Mouse (Mus musculus): ENCODE measurements around the gene Gm21970. TPM values are rescaled to one million over a fixed set of nuclear protein-coding genes. Genes with fewer than 3 reads are reported as not detected.
A peak's percentile ranks its signal among the peaks of the same experiment; 100 is the strongest.

Gm21970 gene
- polyA plus RNA-seq, 1 experiment: not detected

GRCm38 (mm10) chr16:91372577-91373472, 18.7 kb upstream of the Gm21970 start, which contains the start of gene Ifnar2:
Gene Ifnar2, plus strand, starts transcription at chr16:91372783.
- peak within 1 kb of the TSS; percentile 87 for H3ac ChIP-seq (ENCODE audit: control insufficient read depth, insufficient read length)
- H3K4me3 ChIP-seq: peak within 1 kb of the TSS; percentile 89
- H3K27me3 ChIP-seq (ENCODE audit: control insufficient read depth, insufficient read depth, insufficient read length): no peaks in the 10 kb centered on the region
- H3K4me2 ChIP-seq (ENCODE audit: low read depth): peak within 1 kb of the TSS; percentile 78
- H3K36me3 ChIP-seq (ENCODE audit: control insufficient read depth, insufficient read depth): no peaks in the 10 kb centered on the region
- TF ChIP-seq TCF3 (IDR thresholded peaks at IDR 0.05; ENCODE audit: insufficient read length, low read depth) (no peak), MYOD1 (IDR thresholded peaks at IDR 0.05; ENCODE audit: control insufficient read depth in 1 of 3, insufficient read length in 2 of 3, low read depth in 2 of 3) (peak in 2 of 3 experiments; percentile 5 to 38), POLR2A (IDR thresholded peaks at IDR 0.05; ENCODE audit: insufficient read length, low read depth) (peak; percentile 74), MYOG (IDR thresholded peaks at IDR 0.05; ENCODE audit: control insufficient read depth in 1 of 3, insufficient read depth in 1 of 3, insufficient read length in 2 of 3, low read depth in 2 of 3) (peak in 2 of 3 experiments; percentile 47 to 59), REST (IDR thresholded peaks at IDR 0.05; ENCODE audit: insufficient read depth, insufficient read length) (no peak)
- H3K79me2 ChIP-seq (ENCODE audit: control insufficient read depth, insufficient read depth): peaks cover 23% of the 10 kb centered on the region

DNA sequence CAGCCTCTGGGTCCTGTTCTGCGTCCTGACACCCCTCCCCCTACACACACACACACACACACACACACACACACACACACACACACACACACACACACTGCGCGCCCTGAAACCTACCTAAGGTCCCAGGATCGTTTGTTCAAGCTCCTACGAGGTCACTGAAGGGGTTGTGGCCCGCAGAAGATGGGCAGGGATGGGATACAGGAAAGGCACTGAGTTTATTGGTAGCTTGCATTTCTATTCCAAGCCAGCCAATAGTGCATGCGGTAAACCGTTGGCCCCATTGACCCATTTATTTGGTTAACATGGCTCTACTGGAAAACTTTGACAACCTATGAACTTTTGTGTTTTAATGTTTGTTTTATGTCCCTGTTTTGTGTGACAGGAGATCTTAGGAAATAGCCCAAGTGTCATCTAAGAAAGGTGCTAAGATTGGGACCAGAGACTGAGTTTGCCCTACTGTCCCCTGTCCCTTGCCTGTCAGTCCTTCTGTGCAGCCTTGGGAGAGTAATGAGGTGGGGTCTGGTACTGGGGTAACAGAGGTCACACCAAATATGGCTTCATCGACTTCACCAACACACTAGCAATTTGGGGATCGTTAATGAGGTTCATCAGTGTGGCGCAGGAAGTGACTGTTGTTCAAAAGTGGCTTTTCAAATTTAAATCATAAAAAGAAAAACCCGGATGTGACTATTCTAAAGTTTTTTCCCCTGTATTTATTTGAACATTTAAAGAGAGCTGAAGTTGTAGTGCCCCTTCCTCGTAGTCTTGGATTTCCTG, 17.9 kb upstream of the Gm21970 start:
- H3K79me2 ChIP-seq (ENCODE audit: control insufficient read depth, insufficient read depth): peaks cover 23% of the 10 kb centered on the region

DNA sequence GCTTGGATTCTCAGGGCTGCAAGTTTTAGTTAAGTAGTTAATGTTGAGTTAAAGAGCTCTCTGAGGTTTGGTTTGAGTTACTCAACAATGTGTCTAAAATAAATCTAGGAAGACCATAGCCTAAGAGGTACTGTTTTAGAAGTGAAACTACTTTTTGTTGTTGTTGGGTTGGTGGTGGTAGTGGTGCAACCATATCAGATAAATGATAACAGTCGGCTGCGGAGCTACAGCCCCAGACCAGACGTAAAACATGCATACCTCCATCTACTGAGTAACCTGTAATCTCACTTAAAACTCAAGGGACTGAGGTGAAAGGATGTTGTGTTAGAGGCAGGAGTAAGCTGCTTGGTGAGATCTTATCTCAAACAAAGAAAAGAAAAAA, 17.3 kb upstream of the Gm21970 start:
- Histone ChIP-seq H3K4me3 (peak overlapping the region; percentile 89), H3K27me3 (ENCODE audit: control insufficient read depth, insufficient read depth, insufficient read length) (no peaks in the 10 kb centered on the region), H3K36me3 (ENCODE audit: control insufficient read depth, insufficient read depth) (no peaks in the 10 kb centered on the region), H3K4me2 (ENCODE audit: low read depth) (no peak overlapping the region), H3ac (ENCODE audit: control insufficient read depth, insufficient read length) (no peak overlapping the region), H3K79me2 (ENCODE audit: control insufficient read depth, insufficient read depth) (peaks cover 23% of the 10 kb centered on the region)
- no peak for TF ChIP-seq SRF (IDR thresholded peaks at IDR 0.05; ENCODE audit: control insufficient read depth, insufficient read length, low read depth)
- no peak for TF ChIP-seq TCF3 (IDR thresholded peaks at IDR 0.05; ENCODE audit: insufficient read length, low read depth)
- TF ChIP-seq MYOD1 (IDR thresholded peaks at IDR 0.05; ENCODE audit: control insufficient read depth in 1 of 3, insufficient read length in 2 of 3, low read depth in 2 of 3): no peak
- TF ChIP-seq POLR2A (IDR thresholded peaks at IDR 0.05; ENCODE audit: insufficient read length, low read depth): no peak
- no peak for TF ChIP-seq TCF12 (IDR thresholded peaks at IDR 0.05; ENCODE audit: insufficient read depth, poor library complexity, severe bottlenecking)
- TF ChIP-seq CEBPB (IDR thresholded peaks at IDR 0.05; ENCODE audit: insufficient read depth, poor library complexity, severe bottlenecking): no peak
- TF ChIP-seq POLR2AphosphoS2 (IDR thresholded peaks at IDR 0.05; ENCODE audit: insufficient read length, low read depth): no peak
- TF ChIP-seq MAX (IDR thresholded peaks at IDR 0.05; ENCODE audit: low read depth): no peak
- no peak for TF ChIP-seq E2F4 (IDR thresholded peaks at IDR 0.05; ENCODE audit: insufficient read depth)

More for the DNA sequence above, 17.9 kb upstream of the Gm21970 start:
- H3ac ChIP-seq (ENCODE audit: control insufficient read depth, insufficient read length): peak overlapping the region; percentile 87
- peak overlapping the region; percentile 78 for H3K4me2 ChIP-seq (ENCODE audit: low read depth)
- peak overlapping the region; percentile 89 for H3K4me3 ChIP-seq
- H3K36me3 ChIP-seq (ENCODE audit: control insufficient read depth, insufficient read depth): no peaks in the 10 kb centered on the region
- H3K27me3 ChIP-seq (ENCODE audit: control insufficient read depth, insufficient read depth, insufficient read length): no peaks in the 10 kb centered on the region
- no peak for TF ChIP-seq MYOD1 (IDR thresholded peaks at IDR 0.05; ENCODE audit: control insufficient read depth in 1 of 3, insufficient read length in 2 of 3, low read depth in 2 of 3)
- TF ChIP-seq TCF3 (IDR thresholded peaks at IDR 0.05; ENCODE audit: insufficient read length, low read depth): no peak
- TF ChIP-seq SRF (IDR thresholded peaks at IDR 0.05; ENCODE audit: control insufficient read depth, insufficient read length, low read depth): no peak
- no peak for TF ChIP-seq E2F4 (IDR thresholded peaks at IDR 0.05; ENCODE audit: insufficient read depth)
- no peak for TF ChIP-seq MAX (IDR thresholded peaks at IDR 0.05; ENCODE audit: low read depth)
- TF ChIP-seq CEBPB (IDR thresholded peaks at IDR 0.05; ENCODE audit: insufficient read depth, poor library complexity, severe bottlenecking): no peak
- TF ChIP-seq POLR2AphosphoS2 (IDR thresholded peaks at IDR 0.05; ENCODE audit: insufficient read length, low read depth): no peak
- TF ChIP-seq USF1 (IDR thresholded peaks at IDR 0.05; ENCODE audit: low read depth): no peak
- TF ChIP-seq MYOG (IDR thresholded peaks at IDR 0.05; ENCODE audit: control insufficient read depth in 1 of 3, insufficient read depth in 1 of 3, insufficient read length in 2 of 3, low read depth in 2 of 3): no peak
- no peak for TF ChIP-seq TCF12 (IDR thresholded peaks at IDR 0.05; ENCODE audit: insufficient read depth, poor library complexity, severe bottlenecking)
- no peak for TF ChIP-seq REST (IDR thresholded peaks at IDR 0.05; ENCODE audit: insufficient read depth, insufficient read length)

GRCm38 (mm10) chr16:91376701-91377100, 14.8 kb upstream of the Gm21970 start:
- H3K36me3 ChIP-seq (ENCODE audit: control insufficient read depth, insufficient read depth): no peaks in the 10 kb centered on the region
- no peak for TF ChIP-seq POLR2AphosphoS2 (IDR thresholded peaks at IDR 0.05; ENCODE audit: insufficient read length, low read depth)
- no peak for TF ChIP-seq USF1 (IDR thresholded peaks at IDR 0.05; ENCODE audit: low read depth)
- no peak for TF ChIP-seq REST (IDR thresholded peaks at IDR 0.05; ENCODE audit: insufficient read depth, insufficient read length)
- TF ChIP-seq MYOG (IDR thresholded peaks at IDR 0.05; ENCODE audit: control insufficient read depth in 1 of 3, insufficient read depth in 1 of 3, insufficient read length in 2 of 3, low read depth in 2 of 3): no peak
- no peak overlapping the region for H3ac ChIP-seq (ENCODE audit: control insufficient read depth, insufficient read length)
- no peak overlapping the region for H3K4me2 ChIP-seq (ENCODE audit: low read depth)
- H3K27me3 ChIP-seq (ENCODE audit: control insufficient read depth, insufficient read depth, insufficient read length): no peaks in the 10 kb centered on the region
- peaks cover 23% of the 10 kb centered on the region for H3K79me2 ChIP-seq (ENCODE audit: control insufficient read depth, insufficient read depth)
- H3K4me3 ChIP-seq: no peak overlapping the region
